Mouse (Mus musculus) heart, embryonic 13.5 days (tissue): ENCODE measurements around the gene Pgm2. TPM values are rescaled to one million over a fixed set of nuclear protein-coding genes. Genes with fewer than 3 reads are reported as not detected.
A peak's percentile ranks its signal among the peaks of the same experiment; 100 is the strongest.

Experiments
- ATAC-seq: fragments of 200-750 bp; cut with Nextera tagmentation; 2 replicates; pipeline ENCODE4 v1.8.0; 2017; ENCODE audit warnings: moderate TSS enrichment; ENCODE audit not compliant: insufficient number of reproducible peaks, low FRiP score, low TSS enrichment; ENCODE audit errors: extremely low read depth
- H3K27ac ChIP-seq: fragments of 300-500 bp; sonication (generic); replicated peaks from 2 replicates; pipeline ENCODE4 v1.5.1; 2015; ENCODE audit warnings: moderate library complexity, mild to moderate bottlenecking, inconsistent platforms
- H3K27me3 ChIP-seq: fragments of 300-500 bp; sonication (generic); replicated peaks from 2 replicates; pipeline ENCODE4 v1.6.1; 2015; ENCODE audit warnings: mild to moderate bottlenecking, inconsistent platforms
- H3K36me3 ChIP-seq: fragments of 300-500 bp; sonication (generic); 2 replicates; pipeline ENCODE4 v1.6.1; 2015; ENCODE audit warnings: mild to moderate bottlenecking, inconsistent platforms
- H3K4me1 ChIP-seq: fragments of 300-500 bp; sonication (generic); 2 replicates; pipeline ENCODE4 v1.6.1; 2015; ENCODE audit warnings: inconsistent platforms
- H3K4me2 ChIP-seq: fragments of 300-500 bp; sonication (generic); 2 replicates; pipeline ENCODE4 v1.6.1; 2015; ENCODE audit warnings: inconsistent platforms, mild to moderate bottlenecking, moderate library complexity
- H3K4me3 ChIP-seq: fragments of 300-500 bp; sonication (generic); 2 replicates; pipeline ENCODE4 v1.5.1; 2015; ENCODE audit warnings: moderate library complexity, mild to moderate bottlenecking, inconsistent platforms
- H3K9ac ChIP-seq: fragments of 300-500 bp; sonication (generic); 2 replicates; pipeline ENCODE4 v1.6.1; 2015; ENCODE audit warnings: inconsistent platforms, mild to moderate bottlenecking, moderate library complexity
- H3K9me3 ChIP-seq: fragments of 300-500 bp; sonication (generic); 2 replicates; pipeline ENCODE4 v1.6.1; 2016; ENCODE audit warnings: inconsistent platforms
- WGBS: fragments of 180-500 bp; shearing (Covaris S2); methylation state at CpG from one replicate; pipeline ENCODE4 v1.1.7; 2015; ENCODE audit warnings: mixed read lengths; 5-methylcytosine and 5-hydroxymethylcytosine counted together
- polyA plus RNA-seq: library from polyadenylated mRNA; unstranded; fragments of >200 nt; fragmentation: Nextera tagmentation; extraction: Ambion mirVana; gene quantifications from 2 replicates; pipeline ENCODE4 v1.2.1, GENCODE M21; 2015

Gene Pgm2
- polyA plus RNA-seq, 1 experiment from 2014 or later: 18.1 TPM

DNA sequence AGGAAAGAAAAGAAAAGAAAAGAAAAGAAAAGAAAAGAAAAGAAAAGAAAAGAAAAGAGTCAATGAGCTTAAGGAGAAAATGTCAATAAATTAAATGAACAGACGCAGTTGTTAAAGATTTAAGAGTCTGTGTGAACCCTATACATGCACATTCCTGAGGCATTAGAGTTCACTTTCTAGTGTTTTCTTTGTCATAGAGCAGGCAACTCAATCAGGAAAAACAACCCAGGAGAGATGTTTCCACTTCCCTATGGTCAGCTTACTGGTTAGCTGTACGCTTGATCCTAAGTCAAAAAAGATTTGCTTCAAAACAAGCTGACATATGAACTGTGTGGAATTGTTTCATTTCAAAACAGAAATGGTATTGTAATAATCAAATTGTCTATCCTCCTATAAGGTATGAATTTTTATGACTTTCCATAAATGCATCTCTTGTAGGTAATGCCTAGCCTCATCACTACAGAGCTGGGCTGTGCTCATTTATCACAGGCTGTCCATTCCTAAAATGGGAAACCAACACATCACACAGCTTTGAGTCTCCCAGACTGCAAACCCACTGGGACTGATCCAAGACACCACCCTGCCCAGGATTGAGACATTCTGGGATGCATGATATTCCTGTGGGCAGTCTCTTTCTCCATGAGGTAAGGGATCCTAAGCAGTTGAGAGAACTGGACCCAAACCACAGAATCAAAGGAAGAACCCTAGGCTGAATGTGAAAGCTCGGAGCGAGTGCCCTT lies 29.7 kb upstream of the Pgm2 start:
- peaks cover 77% of the 10 kb centered on the region for H3K27me3 ChIP-seq
- ATAC-seq: no peak
- H3K9ac ChIP-seq: no peak overlapping the region
- H3K9me3 ChIP-seq: 0 out of 2 replicates have a peak, but pooled peaks cover 3% of the 10 kb centered on the region
- no peak overlapping the region for H3K4me3 ChIP-seq
- peaks cover 38% of the 10 kb centered on the region for H3K4me1 ChIP-seq
- peak overlapping the region; percentile 21; the same call in 1 of the 2 replicates for H3K4me2 ChIP-seq
- H3K27ac ChIP-seq: no peak overlapping the region
- H3K36me3 ChIP-seq: no peaks in the 10 kb centered on the region
- 66% methylated on average over 4 of the region's 4 CpGs for WGBS

DNA sequence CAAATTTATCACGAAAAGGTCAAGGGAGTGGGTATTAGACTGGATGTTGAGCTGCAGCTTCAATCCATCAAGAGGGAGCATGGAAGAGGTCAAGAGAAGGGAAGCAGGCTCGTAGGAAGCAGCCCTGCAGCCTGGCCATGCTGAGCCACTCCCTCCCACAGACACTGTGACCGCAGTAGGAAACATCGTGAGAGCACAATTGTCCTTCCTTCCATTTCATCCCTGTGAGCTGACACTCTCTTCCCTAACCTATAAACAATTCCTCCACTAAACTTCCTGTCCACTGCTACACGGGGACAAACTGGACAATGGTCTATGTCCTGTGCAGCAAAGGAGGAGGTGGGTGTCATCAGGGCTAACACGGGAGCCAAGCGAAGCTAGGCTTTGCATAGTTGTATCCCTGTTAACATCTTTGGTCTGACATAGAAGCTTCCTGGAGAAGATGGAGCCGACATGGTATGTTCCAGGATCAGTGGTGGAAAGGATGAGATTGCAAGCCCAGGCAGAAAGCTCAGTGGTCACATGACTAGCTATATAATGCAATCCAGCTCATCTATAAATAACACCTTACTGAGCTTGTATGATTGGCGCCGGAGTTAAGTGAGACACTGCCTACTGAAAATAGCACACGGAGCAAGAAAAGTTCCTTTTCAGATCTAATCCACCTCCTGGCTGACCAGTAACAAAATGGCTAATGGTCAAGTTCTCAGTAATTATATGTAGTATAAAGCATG lies 29.0 kb upstream of the Pgm2 start:
- H3K27ac ChIP-seq: no peak overlapping the region
- H3K27me3 ChIP-seq: peaks cover 78% of the 10 kb centered on the region
- peak overlapping the region; percentile 21 for H3K4me2 ChIP-seq
- H3K4me1 ChIP-seq: peaks cover 38% of the 10 kb centered on the region
- ATAC-seq: no peak
- H3K9me3 ChIP-seq: 0 out of 2 replicates have a peak, but pooled peaks cover 3% of the 10 kb centered on the region
- WGBS: 52% methylated on average over 11 of the region's 11 CpGs
- H3K9ac ChIP-seq: no peak overlapping the region
- H3K4me3 ChIP-seq: no peak overlapping the region
- H3K36me3 ChIP-seq: no peaks in the 10 kb centered on the region

DNA sequence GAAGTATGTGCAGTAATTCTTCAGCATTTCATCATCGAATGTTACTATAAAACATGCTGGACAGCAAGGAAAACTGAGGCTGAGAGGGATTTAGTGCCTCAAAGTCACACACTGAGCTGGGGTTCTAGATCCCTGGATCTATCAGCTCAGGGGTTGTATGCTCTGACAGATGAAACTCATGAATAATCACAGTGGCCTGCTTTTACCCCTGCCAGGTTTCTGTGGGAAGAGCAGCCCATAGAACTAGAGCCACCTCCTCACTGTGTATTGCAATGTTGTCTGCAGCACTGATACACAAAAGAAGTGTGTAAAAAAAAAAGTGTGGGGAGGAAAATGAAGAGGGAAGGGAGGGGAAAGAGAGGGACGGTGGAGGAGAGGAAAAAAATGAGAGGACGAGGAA lies 28.3 kb upstream of the Pgm2 start:
- Histone ChIP-seq H3K9me3 (0 out of 2 replicates have a peak, but pooled peaks cover 3% of the 10 kb centered on the region), H3K27me3 (peaks cover 79% of the 10 kb centered on the region), H3K4me2 (peak overlapping the region; percentile 21; the same call in 1 of the 2 replicates), H3K9ac (no peak overlapping the region), H3K27ac (no peak overlapping the region), H3K4me1 (peaks cover 38% of the 10 kb centered on the region), H3K4me3 (no peak overlapping the region), H3K36me3 (no peaks in the 10 kb centered on the region)
- no peak for ATAC-seq
- WGBS: 82% methylated on average over 3 of the region's 3 CpGs

DNA sequence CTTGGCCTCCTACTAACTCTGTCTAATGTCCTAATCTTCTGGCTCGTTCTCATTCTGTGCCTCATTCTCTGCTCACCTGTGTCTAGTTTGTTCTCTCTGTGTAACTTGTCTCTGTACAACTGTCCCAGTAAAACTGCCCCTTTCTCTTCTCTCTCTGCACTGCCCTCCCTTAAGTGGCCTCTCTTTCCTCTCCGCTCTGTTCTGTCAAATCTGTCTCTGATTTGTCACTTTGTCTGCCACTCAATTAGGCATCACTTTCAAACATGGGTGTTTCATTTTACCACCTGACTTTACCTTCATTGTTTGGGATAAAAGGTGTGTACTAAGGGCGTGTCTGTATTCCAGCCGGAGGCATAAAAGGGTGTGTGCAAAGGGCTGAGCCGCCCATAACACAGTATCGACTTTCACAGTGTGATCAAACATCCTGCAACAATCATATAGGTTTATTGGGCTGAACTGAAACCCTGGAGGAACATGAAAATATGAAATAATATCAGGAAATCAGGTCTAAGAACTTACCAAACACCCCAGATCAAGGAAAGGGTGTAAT lies 27.2 kb upstream of the Pgm2 start:
- WGBS: 72% methylated on average over 6 of the region's 6 CpGs
- H3K9me3 ChIP-seq: no peaks in the 10 kb centered on the region
- H3K4me3 ChIP-seq: no peak overlapping the region
- no peak overlapping the region for H3K9ac ChIP-seq
- peaks cover 77% of the 10 kb centered on the region for H3K27me3 ChIP-seq
- no peak overlapping the region for H3K27ac ChIP-seq
- ATAC-seq: no peak
- H3K4me2 ChIP-seq: no peak overlapping the region
- peaks cover 38% of the 10 kb centered on the region for H3K4me1 ChIP-seq
- H3K36me3 ChIP-seq: no peaks in the 10 kb centered on the region

DNA sequence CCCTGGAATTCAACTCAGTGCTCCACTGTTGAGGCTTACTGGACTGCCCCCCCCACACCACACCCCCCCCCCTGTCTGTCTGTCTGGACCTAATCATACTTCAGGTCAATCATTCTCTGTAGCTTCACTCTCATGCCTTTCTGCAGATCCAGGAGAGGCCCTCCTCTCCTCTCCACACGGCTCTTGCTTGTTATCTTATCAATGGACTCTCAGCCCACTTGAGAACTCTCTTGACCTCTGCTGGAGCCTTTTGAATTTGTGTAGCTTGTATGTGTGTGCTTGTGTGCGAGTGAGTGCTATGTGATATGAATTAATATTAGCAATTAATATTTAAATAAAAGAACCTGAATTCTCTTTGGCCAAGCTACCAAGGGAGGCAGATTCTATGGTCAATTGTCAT lies 26.6 kb upstream of the Pgm2 start:
- Histone ChIP-seq H3K4me1 (peaks cover 38% of the 10 kb centered on the region), H3K4me3 (no peak overlapping the region), H3K27ac (no peak overlapping the region), H3K36me3 (no peaks in the 10 kb centered on the region), H3K9me3 (no peaks in the 10 kb centered on the region), H3K27me3 (peaks cover 76% of the 10 kb centered on the region), H3K4me2 (no peak overlapping the region), H3K9ac (no peak overlapping the region)
- no peak for ATAC-seq
- WGBS: 10% methylated on average over 2 of the region's 2 CpGs

GRCm38 (mm10) chr5:64067576-64067975 lies 25.2 kb upstream of the Pgm2 start:
- 69% methylated on average over 2 of the region's 2 CpGs for WGBS
- Histone ChIP-seq H3K9ac (no peak overlapping the region), H3K27me3 (peaks cover 67% of the 10 kb centered on the region), H3K4me1 (peaks cover 38% of the 10 kb centered on the region), H3K36me3 (no peaks in the 10 kb centered on the region), H3K4me3 (no peak overlapping the region), H3K27ac (no peak overlapping the region), H3K4me2 (no peak overlapping the region), H3K9me3 (no peaks in the 10 kb centered on the region)
- ATAC-seq: no peak

DNA sequence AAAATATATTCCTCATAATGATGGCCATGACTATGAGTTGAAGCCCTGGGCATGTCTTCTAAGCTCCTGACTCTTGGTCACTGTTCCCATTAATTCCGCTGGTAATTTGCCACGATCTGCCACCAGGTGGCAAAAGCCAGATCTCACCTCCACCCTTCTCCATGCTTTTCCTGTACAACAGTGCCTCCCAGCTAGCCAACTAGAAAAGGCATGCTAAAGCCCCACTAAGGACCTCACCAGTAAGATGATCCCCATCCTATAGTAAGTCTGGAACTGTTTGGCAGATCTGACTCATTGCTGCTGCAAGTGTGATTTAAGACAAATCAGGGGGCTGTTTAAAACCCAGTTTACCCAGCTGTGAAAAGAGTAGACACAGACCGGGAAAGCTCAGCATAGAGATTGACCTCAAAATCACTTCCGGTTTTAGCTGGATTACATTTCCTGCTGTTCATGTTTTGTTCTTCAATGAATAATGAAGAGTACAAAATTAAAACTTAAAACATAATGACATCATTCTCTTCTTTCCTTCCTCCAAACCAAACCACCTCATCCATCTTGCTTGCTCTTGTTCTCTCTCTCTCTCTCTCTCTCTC lies 22.6 kb upstream of the Pgm2 start:
- Histone ChIP-seq H3K36me3 (no peaks in the 10 kb centered on the region), H3K4me3 (no peak overlapping the region), H3K9me3 (no peaks in the 10 kb centered on the region), H3K4me2 (no peak overlapping the region), H3K27ac (no peak overlapping the region), H3K27me3 (peaks cover 56% of the 10 kb centered on the region), H3K9ac (no peak overlapping the region), H3K4me1 (peaks cover 17% of the 10 kb centered on the region)
- 25% methylated on average over 4 of the region's 4 CpGs for WGBS
- no peak; the same call in 1 of the 2 replicates for ATAC-seq

- Histone ChIP-seq H3K4me2 (no peak overlapping the region), H3K27me3 (peaks cover 55% of the 10 kb centered on the region), H3K27ac (no peak overlapping the region), H3K9ac (no peak overlapping the region), H3K4me3 (no peak overlapping the region), H3K4me1 (peaks cover 10% of the 10 kb centered on the region), H3K36me3 (no peaks in the 10 kb centered on the region), H3K9me3 (no peaks in the 10 kb centered on the region)
- no peak for ATAC-seq
- 47% methylated on average over 2 of the region's 2 CpGs for WGBS
Measured at GRCm38 (mm10) chr5:64070742-64071476, 21.8 kb upstream of the Pgm2 start.

DNA sequence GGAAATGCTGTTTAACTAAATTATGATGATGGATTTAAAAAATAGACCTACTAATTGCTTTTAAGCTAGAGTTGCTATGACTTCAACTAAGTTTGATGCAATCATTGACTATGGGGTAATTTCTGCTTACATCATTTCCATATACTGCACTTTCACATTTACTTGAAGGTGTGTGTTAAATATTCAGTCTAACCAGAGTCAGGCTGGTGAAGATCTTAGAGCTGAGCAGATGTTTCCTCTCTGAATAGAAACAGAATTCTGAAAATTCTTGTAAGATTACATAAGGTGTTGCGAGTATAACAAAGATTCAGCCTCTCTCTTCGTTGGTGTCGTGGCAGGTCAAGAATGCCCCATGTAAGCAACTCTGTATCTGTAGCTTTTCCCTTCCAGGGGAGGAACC lies 18.3 kb upstream of the Pgm2 start:
- ATAC-seq: no peak
- H3K9me3 ChIP-seq: no peaks in the 10 kb centered on the region
- H3K4me1 ChIP-seq: 0 out of 2 replicates have a peak, but pooled peaks cover 3% of the 10 kb centered on the region
- H3K27me3 ChIP-seq: peaks cover 27% of the 10 kb centered on the region
- no peak overlapping the region for H3K4me3 ChIP-seq
- no peak overlapping the region for H3K9ac ChIP-seq
- no peak overlapping the region for H3K4me2 ChIP-seq
- H3K36me3 ChIP-seq: no peaks in the 10 kb centered on the region
- H3K27ac ChIP-seq: no peak overlapping the region
- 74% methylated on average over 3 of the region's 3 CpGs for WGBS

GRCm38 (mm10) chr5:64075506-64075905 lies 17.2 kb upstream of the Pgm2 start:
- Histone ChIP-seq H3K4me2 (no peak overlapping the region), H3K4me3 (no peak overlapping the region), H3K36me3 (no peaks in the 10 kb centered on the region), H3K9ac (no peak overlapping the region), H3K9me3 (no peaks in the 10 kb centered on the region), H3K27ac (no peak overlapping the region), H3K27me3 (peaks cover 22% of the 10 kb centered on the region), H3K4me1 (0 out of 2 replicates have a peak, but pooled peaks cover 3% of the 10 kb centered on the region)
- ATAC-seq: no peak
- WGBS: 35% methylated on average over 3 of the region's 3 CpGs

DNA sequence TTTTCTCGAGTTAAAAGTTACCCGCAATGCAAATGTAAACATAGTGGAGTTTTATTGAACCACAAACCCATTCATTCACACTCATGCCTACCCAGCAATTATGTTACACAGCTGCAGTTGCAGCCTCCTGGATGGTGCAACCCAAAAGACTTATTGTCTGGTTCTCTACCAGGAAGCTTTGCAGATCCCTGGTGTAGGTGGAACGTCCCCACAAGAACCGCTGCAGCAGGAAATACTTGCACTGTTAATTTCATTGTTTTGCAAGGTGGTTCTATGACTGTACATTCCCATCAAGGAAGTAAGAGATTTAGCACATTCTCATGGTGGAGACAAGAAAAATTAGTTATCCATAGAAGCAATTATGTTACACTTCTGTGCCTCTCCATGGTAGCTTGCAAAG lies 15.4 kb upstream of the Pgm2 start:
- no peaks in the 10 kb centered on the region for H3K9me3 ChIP-seq
- H3K4me3 ChIP-seq: no peak overlapping the region
- no peak overlapping the region for H3K9ac ChIP-seq
- peaks cover 18% of the 10 kb centered on the region for H3K27me3 ChIP-seq
- no peak for ATAC-seq
- no peaks in the 10 kb centered on the region for H3K36me3 ChIP-seq
- H3K4me2 ChIP-seq: no peak overlapping the region
- no peak overlapping the region for H3K27ac ChIP-seq
- WGBS: 71% methylated on average over 4 of the region's 4 CpGs
- 0 out of 2 replicates have a peak, but pooled peaks cover 3% of the 10 kb centered on the region for H3K4me1 ChIP-seq
